Mouse (Mus musculus) stomach, postnatal 0 days (tissue): ENCODE results near the gene Phospho2.
A peak's percentile ranks its signal among the peaks of the same experiment; 100 is the strongest.

Experiments
- CTCF ChIP-seq: IDR thresholded peaks from 2 replicates; pipeline ENCODE4 v1.5.1; 2016; ENCODE audit warnings: antibody characterized with exemption, low read depth, mild to moderate bottlenecking, moderate library complexity
- EP300 ChIP-seq: optimal IDR thresholded peaks from 2 replicates; pipeline ENCODE3; 2016; ENCODE audit warnings: antibody characterized with exemption

DNA sequence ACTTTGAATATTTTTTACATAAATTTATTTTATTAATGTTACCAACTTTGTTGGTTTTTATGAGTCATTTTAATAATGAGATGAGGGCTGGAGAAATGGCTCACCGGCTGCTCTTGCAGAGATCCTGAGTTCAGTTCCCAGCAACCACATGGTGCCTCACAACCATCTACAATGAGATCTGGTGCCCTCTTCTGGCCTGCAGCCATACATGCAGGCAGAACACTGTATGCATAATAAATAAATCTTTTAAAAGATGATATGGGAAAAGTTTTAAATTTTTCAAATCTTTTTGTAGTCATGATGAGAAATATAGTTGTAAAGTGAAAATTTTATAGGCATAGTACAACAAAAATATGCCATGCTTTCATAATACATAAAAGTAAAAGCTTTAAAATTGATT is 44.3 kb upstream of the Phospho2 start:
- TF ChIP-seq CTCF (peak; percentile 57), EP300 (no peak)
